Mouse (Mus musculus): ENCODE results near the gene Elk4. TPM values are rescaled to one million over a fixed set of nuclear protein-coding genes. Genes with fewer than 3 reads are reported as not detected.

The Elk4 gene
- total RNA-seq, 2 experiments from 2014 or later = 60.1 to 61.6 TPM

- peak; percentile 80 to 87 for DNase-seq (ENCODE audit: low spot score in 2 of 2)
Measured at GRCm38 (mm10) chr1:131982907-131983306, 24.5 kb upstream of the Elk4 start.

DNA sequence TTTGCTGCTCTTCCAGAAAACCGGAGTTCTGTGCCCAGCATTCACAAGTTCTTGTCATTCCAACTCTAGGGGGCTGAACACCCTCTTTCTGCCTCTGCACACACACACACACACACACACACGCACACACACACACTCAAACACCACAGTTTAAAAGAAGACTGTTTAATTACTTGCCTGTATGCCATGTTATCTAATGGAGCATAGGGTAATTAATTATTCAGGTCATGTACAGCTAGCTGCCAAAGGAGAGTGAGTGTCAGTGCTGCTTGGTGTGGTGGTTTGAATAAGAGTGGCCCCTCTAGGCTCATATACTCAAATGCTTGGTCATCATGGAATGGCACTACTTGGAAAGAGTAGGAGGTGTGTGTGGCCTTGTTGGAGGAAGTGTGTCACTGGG, 23.6 kb upstream of the Elk4 start:
- DNase-seq (ENCODE audit: low spot score in 2 of 2) = no peak

DNA sequence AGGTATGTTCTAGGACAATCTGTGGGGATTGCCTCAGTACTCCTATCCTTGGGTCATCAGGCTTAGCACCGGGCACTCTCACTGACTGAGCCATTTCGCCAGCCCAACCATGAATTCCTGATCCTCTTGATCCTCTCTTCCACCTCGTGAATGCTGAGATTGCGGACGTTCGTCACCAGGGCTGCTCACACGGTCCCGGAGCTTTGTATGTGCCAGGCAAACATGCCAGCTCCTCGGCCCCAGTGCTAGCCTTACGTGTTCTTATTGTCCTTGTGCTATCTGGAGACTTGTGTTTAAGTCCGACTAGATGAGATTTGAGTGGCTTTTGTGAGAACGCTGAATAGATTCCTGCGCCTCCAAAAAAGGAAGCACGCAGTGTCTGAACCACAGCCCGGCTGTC, 20.0 kb upstream of the Elk4 start:
- DNase-seq (ENCODE audit: low spot score in 2 of 2) = no peak

DNA sequence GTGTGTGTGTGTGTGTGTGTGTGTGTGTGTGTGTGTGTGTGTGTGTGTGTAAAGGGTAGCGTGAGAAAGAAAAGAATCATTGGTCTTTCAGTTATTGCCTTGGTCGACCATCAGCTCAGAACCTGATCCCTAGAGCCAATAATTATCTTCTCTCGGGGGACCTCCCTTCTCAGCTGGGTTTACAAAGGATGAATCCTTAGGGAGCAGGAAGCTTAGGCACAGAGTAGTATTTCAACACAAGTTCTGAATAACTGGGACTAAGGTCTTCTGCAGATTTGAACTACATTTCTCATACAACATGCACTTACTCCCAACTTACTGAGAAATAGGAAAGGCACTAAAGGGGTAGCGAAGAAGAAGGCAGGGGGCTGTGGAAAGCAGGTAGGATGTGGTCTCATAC, 17.9 kb upstream of the Elk4 start:
- no peak for DNase-seq (ENCODE audit: low spot score in 2 of 2)

DNA sequence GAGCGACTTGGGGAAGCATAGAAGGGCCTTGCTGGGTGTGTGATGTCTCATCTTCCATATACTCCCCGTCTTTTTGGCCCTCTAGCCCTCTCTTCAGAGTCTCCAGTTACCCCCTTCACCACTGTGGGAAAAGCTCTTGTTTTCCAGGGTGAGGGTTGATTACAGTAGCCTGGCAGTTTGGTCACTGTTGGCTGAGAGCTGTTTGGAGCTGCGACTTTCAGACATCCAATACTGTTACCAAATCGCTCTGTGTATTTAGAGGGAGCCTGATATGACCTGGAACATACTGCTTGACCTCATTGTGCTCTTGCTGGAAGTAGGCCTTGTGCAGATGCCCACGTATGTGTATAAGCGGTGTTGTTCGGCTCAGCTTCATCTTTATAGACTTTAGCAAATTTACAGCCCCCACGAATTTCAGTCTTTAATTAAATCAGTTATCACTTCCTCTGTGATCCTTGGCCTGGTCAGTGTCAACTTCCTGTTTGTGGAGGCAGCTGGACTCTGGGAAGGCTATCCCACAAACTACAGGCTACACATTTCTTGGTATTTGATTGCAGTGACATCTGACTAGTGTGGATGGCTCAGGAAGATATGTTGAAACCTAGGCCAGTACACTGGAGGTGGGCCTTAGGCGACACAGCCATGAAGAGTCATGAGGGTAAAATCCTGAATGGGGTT, 17.2 kb upstream of the Elk4 start:
- no peak for DNase-seq (ENCODE audit: low spot score in 2 of 2)

- no peak for DNase-seq (ENCODE audit: low spot score in 2 of 2)
Measured at GRCm38 (mm10) chr1:131992561-131993001, 14.8 kb upstream of the Elk4 start.

GRCm38 (mm10) chr1:131993169-131994040, 14.0 kb upstream of the Elk4 start:
- no peak for DNase-seq (ENCODE audit: low spot score in 2 of 2)

DNA sequence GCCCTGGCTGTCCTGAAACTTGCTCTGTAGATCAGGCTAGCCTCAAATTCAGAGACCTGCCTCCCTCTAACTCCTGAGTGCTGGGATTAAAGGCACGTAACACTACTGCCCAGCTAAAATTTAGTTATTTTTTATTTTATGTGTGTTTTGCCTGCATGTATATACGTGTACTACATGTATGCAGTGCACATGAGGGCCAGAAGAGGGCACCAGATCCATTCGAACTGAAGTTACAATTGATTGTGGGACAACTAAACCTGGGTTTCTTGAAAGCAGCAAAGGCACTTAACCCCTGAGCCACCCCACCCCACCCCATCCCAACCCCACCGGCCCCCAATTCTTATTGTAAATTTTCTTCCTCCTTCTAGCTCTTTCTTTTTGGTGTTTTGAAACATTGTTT, 12.3 kb upstream of the Elk4 start:
- DNase-seq (ENCODE audit: low spot score in 2 of 2) = peak; percentile 73 to 74

GRCm38 (mm10) chr1:132000506-132000905, 6.9 kb upstream of the Elk4 start:
- no peak for DNase-seq (ENCODE audit: low spot score in 2 of 2)

DNA sequence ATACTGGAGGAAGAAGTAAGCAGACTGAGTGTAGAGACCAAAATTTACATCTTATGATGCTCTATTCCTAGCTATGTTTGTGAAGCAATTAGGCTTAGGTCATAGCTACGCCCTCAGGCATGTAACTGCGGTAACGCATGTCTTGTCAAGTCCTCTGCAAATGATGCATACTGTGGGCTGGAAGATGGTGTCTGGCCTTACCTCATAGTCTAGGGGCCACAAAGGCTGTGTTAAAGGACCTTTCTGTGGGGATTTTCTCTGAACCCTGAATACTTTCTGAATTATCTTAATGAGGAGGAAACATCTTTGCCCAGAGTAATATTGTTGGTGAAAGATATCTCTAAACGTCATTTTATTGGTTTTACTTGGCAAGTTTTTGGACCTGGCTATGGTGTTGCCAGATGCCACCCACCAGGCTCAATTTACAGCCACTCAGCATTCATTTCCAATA, 5.5 kb upstream of the Elk4 start:
- DNase-seq (ENCODE audit: low spot score in 2 of 2) = no peak

GRCm38 (mm10) chr1:132003111-132003510, 4.3 kb upstream of the Elk4 start:
- no peak for DNase-seq (ENCODE audit: low spot score in 2 of 2)

DNA sequence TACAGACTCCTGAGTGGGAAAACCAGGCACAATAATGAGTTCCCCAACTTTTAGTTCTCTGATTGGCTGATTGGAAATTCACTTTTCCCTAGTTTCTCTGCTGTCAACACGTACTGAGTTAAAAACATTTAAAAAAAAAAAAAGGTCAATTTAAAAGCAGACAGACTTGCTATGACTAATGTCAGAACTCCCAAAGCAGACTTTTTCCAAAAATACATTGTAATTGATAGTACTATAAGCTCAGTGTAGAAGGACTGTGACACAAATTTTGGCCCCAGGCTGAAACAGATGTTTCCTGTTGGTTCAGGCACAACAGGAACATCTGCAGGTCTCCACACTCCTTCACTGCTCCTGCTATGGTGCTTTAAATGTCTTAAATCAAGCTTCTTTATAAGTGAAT, 3.6 kb upstream of the Elk4 start:
- DNase-seq (ENCODE audit: low spot score in 2 of 2) = no peak

GRCm38 (mm10) chr1:132004574-132005180, 2.7 kb upstream of the Elk4 start:
- DNase-seq (ENCODE audit: low spot score in 2 of 2) = no peak

DNA sequence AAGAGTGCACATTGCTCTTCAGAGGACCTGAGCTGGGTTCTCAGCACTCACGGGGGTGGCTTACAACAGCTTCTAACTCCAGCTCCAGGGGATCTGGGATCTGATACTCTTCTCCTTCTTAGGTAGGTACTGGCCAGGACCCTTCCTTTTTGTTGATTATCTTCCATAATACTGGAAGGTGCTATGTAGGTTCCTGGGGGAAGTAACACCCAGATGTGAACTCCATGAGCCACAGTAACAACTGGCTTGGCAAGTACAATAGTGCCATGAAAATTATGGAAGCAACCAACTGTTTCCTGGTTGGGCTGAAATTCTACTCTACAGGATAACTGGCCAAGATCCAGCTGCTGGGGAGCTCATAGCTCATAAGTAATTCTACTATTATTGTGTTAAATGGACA, 1.9 kb upstream of the Elk4 start:
- no peak for DNase-seq (ENCODE audit: low spot score in 2 of 2)

DNA sequence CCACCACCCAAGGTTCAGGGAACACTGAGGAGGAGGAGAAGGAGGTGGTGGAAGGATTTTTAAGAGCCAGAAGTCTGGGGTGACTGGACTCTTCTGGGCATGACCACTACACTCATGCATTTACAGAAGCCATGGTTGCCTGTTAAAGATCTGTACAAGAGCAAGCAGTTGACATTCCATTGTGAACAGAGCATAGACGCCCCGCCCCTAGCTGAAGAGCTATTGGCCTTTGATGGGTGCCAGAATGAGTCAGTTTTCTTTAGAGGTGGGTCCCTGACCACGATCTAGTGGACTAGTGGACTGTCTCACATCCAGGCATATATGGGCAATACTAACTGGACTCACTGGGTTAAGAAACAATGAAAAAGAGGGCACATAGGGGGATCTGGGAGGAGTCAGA, 1.4 kb upstream of the Elk4 start:
- no peak for DNase-seq (ENCODE audit: low spot score in 2 of 2)

DNA sequence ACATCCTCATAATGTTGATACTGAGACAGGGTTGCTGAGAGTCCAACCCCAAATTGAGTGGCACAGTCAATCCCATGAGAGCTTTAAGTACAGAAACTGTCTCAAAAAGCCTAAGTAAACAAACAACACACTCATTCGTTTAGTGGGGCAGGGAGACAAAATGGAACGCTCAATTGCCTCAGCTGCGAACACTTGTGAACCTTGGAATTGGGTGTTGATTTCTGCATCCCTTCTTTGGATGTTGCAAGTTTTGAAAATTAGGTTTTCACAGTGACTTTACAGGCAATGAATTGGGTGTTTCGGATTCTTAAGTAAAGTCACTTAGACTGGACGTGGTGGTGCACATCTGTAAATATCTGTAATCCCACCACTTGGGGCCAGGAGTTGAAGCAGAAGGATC, 686 bp upstream of the Elk4 start:
- DNase-seq (ENCODE audit: low spot score in 2 of 2) = no peak

DNA sequence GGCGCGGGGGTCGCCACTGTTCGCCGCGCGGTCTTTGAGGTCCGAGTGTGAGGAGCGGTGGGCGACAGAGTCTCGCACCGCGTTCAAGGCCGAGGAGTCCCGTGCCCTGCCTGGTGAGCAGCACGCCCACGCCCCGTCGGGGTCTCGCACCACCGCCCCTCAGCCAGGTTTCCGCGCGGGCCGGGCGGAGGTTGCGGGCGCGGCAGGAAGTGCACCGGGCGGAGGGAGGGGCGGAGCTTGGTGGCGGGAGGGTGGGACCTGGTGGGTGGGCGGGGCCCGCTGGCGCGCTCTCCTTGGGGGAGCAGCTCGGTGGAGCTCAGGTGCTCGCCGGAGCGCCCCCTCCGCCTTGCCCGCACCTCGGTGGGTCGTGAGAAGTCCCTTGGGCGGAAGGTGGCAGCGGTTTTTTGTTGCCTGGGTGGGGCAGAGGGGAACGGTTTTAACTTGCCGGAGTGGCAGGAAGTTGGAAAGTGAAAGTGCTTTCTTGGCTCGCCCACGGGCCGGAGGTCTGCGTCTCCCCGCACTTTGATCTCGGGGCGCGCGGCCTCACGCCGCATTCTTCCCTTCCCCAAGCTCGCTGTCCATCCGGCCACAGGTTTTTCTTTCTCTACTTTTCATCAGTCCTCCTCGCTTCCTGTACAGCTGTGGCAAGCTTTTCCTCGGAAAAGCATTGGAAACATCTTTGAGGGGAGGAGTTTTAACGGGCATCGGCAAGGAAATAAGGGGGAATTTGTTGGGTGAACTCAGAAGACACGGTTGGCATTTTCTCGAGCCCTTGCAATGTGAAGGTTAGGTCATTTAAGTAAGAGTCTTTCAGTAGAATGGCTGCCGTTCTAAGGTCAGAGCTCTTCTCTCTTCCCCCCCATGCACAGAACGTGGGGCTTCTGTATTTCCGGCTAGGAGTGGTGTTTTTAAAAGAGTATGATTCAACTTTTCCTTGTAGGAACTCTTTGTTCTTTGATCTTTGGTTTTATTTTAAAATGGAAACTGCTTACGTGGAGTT, 721 bp downstream of the Elk4 start:
- DNase-seq (ENCODE audit: low spot score in 2 of 2) = peak; percentile 80 to 88

DNA sequence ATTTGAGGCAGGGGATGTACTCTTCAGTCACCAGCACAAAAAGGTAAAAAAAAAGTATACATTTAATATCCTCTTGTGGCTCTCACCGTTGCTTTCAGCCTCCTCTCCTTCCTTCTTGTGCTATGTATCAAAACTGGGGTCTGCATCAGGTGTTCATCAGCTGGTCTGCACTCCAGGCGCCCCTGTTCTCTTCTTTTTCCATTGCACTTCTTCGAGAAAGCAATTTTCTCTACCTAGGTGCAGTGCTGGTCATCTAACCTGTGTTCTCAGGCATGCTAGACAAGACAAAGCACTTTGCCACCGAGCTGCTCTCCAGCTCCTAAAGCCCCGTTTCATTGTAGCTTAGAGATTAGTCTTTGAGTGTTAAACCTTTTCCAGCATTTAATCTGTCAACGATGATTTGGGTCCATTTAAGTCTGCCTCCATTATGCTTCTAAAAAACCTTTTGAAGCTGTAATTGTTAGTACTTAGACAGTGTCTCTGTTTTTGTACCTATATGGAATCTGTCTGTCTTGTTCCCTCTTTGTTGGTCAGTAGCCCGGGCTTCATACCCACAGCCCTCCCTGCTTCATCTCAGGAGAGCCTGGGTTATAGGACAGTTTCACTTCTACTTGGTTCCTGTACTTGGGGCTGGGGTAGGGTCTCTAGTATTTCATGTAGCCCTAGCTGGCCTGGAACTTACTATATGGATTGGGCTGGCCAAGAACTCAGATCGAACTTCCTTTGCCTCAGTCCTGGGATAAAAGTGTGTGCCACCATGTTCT, 1.7 kb downstream of the Elk4 start:
- no peak for DNase-seq (ENCODE audit: low spot score in 2 of 2)

- DNase-seq (ENCODE audit: low spot score in 2 of 2) = no peak
Measured at GRCm38 (mm10) chr1:132010632-132011501, 3.5 kb downstream of the Elk4 start.
